Mouse (Mus musculus): Measurements from ENCODE around the gene Grin3b.
A peak's percentile ranks its signal among the peaks of the same experiment; 100 is the strongest.

Gene Grin3b

GRCm38 (mm10) chr10:79966886-79967400 is 3.6 kb upstream of the Grin3b start:
- no peak for DNase-seq (ENCODE audit: low spot score in 2 of 2)

GRCm38 (mm10) chr10:79968181-79968580 is 2.3 kb upstream of the Grin3b start:
- no peak for DNase-seq (ENCODE audit: low spot score in 2 of 2)

DNA sequence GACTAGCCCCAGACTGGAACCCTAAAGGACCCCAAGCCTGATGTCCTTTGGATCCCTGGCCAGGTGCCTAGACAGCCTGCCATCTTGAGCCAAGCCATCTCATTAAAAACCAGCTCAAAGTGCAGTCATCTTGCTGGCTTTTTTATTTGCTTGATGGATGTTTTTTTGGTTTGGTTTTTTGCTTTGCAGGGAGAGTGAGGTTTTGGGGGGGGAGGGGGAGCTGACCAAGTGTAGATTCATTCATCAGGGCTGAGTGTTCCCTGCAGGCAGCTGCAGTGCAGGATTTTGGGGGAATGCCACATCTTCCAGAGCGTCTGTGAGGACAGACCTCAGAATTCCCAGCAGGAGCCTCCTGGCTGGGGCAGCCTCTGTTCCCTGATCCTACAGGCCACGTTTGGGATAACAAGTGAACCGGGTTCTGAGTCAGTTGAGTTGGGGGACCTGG is 1.4 kb upstream of the Grin3b start:
- no peak for DNase-seq (ENCODE audit: low spot score in 2 of 2)

- DNase-seq (ENCODE audit: low spot score in 2 of 2) = no peak
Observed at GRCm38 (mm10) chr10:79971183-79971497, 625 bp downstream of the Grin3b start.

DNA sequence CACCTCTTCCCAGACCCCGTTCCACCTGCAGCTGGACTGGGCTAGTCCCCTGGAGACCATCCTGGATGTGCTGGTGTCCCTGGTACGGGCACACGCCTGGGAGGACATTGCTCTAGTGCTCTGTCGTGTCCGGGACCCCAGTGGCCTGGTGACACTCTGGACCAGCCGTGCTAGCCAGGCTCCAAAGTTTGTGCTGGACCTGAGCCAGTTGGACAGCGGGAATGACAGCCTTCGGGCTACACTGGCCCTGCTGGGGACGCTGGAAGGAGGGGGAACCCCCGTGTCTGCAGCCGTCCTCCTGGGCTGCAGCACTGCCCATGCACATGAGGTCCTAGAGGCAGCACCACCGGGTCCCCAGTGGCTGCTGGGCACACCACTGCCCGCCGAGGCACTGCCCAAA is 2.3 kb downstream of the Grin3b start:
- no peak for DNase-seq (ENCODE audit: low spot score in 2 of 2)

DNA sequence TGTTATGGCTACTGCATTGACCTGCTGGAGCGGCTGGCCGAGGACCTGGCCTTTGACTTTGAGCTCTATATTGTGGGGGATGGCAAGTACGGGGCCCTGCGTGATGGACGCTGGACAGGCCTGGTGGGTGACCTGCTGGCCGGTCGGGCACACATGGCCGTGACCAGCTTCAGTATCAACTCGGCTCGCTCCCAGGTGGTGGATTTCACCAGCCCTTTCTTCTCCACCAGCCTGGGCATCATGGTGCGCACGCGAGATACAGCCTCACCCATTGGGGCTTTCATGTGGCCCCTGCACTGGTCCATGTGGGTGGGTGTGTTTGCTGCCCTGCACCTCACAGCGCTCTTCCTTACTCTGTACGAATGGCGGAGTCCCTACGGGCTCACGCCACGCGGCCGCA is 3.6 kb downstream of the Grin3b start:
- DNase-seq (ENCODE audit: low spot score in 2 of 2) = no peak

GRCm38 (mm10) chr10:79974668-79975067 is 4.2 kb downstream of the Grin3b start:
- no peak for DNase-seq (ENCODE audit: low spot score in 2 of 2)

DNA sequence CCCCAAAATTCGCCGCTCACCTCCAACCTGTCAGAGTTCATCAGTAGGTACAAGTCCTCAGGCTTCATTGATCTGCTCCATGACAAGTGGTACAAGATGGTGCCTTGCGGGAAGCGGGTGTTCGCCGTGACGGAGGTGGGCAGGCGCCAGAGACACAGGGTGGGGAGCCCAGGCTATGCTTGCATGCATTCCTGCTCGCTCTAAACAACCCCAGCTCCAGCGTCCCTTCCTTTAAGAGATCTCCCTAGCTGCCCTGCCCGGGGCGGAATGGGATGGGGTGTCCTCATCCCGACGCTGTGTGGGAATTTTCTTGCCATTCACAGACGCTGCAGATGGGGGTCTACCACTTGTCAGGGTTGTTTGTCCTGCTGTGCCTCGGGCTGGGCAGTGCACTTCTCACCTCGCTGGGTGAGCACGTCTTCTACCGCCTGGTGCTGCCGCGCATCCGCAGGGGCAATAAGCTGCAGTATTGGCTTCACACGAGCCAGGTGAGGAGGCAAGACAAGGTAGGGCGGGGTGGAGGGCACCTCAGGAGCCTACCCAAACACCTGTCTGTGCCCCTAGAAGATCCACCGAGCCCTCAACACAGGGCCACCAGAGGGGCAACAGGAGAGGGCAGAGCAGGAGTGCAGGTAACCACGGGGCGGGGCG is 5.7 kb downstream of the Grin3b start:
- no peak for DNase-seq (ENCODE audit: low spot score in 2 of 2)

- no peak for DNase-seq (ENCODE audit: low spot score in 2 of 2)
Observed at GRCm38 (mm10) chr10:79976722-79977107, 6.2 kb downstream of the Grin3b start.

- no peak for DNase-seq (ENCODE audit: low spot score in 2 of 2)
Observed at GRCm38 (mm10) chr10:79977324-79977723, 6.8 kb downstream of the Grin3b start.

- DNase-seq (ENCODE audit: low spot score in 2 of 2) = no peak
Observed at GRCm38 (mm10) chr10:79978061-79978460, 7.5 kb downstream of the Grin3b start.

GRCm38 (mm10) chr10:79979401-79980155 is 9.1 kb downstream of the Grin3b start:
- no peak for DNase-seq (ENCODE audit: low spot score in 2 of 2)

- DNase-seq (ENCODE audit: low spot score in 2 of 2) = no peak
Observed at GRCm38 (mm10) chr10:79983205-79983604, 12.7 kb downstream of the Grin3b start.

- DNase-seq (ENCODE audit: low spot score in 2 of 2) = peak in 1 of 2 experiments; percentile 76
Observed at GRCm38 (mm10) chr10:79983670-79984069, 13.2 kb downstream of the Grin3b start.

GRCm38 (mm10) chr10:79984195-79984816 is 13.8 kb downstream of the Grin3b start, which contains the start of gene Tmem259:
Tmem259 (minus strand) TSS chr10:79984330.
- peak in 1 of 2 experiments; percentile 81 for DNase-seq (ENCODE audit: low spot score in 2 of 2)

DNA sequence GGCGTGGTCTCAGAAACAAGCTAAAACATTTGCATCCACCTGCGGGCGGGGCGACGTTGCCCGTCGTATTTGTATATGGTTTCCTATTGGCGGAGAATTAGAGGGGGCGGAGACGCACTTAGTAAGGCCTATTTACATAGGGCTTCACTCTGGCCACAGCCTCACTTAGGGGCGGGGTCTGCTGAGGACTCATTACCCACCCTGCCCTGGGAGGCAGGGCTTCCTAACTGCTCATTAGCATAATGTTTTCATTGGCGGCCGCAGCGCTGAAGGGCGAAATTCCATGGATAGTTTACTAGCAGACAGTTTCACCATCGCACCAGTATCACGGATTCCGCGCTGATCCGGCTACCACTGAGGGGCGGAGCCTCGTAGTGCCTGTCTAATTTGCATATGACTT is 14.4 kb downstream of the Grin3b start:
- peak; percentile 60 to 88 for DNase-seq (ENCODE audit: low spot score in 2 of 2)

GRCm38 (mm10) chr10:79985334-79986231 is 15.1 kb downstream of the Grin3b start:
- no peak for DNase-seq (ENCODE audit: low spot score in 2 of 2)

- DNase-seq (ENCODE audit: low spot score in 2 of 2) = no peak
Observed at GRCm38 (mm10) chr10:79986232-79986878, 15.8 kb downstream of the Grin3b start.

DNA sequence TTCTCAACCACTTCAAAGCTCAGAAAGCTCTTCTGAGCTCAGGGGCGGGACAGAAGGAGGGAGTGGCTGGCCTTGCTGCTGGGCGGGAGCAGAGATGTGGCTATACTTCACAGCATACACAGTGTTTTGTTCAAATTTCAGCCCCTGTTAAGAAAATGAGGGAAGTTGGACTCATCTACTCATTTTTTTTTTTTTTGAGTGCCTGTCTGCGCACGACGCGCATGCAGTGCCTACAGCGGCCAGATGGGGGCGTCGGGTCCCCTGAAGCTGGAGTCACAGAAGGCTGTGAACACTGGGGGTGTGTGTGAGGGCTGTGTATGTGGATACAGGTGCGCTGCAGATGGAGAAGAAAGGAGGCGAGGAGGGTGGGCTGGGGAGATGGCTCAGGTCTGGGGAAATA is 16.4 kb downstream of the Grin3b start:
- DNase-seq (ENCODE audit: low spot score in 2 of 2) = peak; percentile 76 to 94

GRCm38 (mm10) chr10:79987771-79988505 is 17.4 kb downstream of the Grin3b start:
- DNase-seq (ENCODE audit: low spot score in 2 of 2) = no peak
